Mouse (Mus musculus) layer of hippocampus, postnatal 14 days (tissue): ENCODE results near the gene Gm6583. TPM values are rescaled to one million over a fixed set of nuclear protein-coding genes. Genes with fewer than 3 reads are reported as not detected.

ENCODE experiments used
- DNase-seq, 2 experiments: peaks; one replicate each; pipeline ENCODE4 v3.0.0; 2021 to 2022; ENCODE audit warnings: low spot score in 2 of 2, mixed read lengths in 1 of 2
- total RNA-seq, 2 experiments: library from RNA; stranded (reverse); gene quantifications; 2 replicates each; pipeline ENCODE4 v1.2.3; 2021

Gene Gm6583
- total RNA-seq, 2 experiments from 2014 or later = not detected

DNA sequence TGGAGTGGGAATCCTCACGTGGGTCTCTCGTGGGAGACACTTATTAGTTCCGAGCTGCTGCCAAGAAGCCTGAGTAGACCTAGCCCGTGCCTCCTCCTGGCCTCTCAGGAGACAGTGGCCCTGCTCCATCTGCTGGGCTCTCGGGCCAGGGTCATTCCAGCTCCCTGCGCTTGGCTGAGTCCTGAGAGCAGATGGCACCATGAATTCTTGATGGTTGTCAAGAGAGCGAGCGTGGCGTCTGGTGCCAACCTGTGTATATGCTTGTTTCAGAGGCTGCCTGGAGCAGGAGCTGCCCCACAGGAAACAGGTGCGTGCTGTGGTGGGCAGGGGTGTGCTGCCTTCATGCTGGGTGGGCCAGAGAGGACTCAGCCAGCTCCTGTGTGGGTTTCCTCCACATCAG is 12.8 kb upstream of the Gm6583 start:
- DNase-seq = no peak

DNA sequence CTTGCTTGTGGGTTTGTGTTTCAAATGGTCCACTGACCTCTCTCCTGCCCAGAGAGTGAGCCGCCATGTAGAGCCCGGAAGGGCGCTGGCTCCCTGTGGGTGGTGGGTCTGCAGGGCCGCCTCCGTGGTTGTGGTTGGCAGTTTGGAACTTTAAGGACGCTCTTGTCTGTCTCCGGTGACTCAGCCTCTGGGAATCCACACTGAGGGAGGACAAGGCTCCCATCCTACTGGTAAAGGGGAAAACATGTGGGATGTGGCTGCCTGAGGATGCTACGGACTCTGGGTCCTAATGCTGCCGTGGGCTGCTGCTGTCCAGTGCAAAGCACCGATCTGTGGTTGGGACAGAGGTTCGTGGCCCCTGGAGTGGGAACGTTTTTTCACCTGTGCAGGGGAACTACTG is 12.1 kb upstream of the Gm6583 start:
- no peak for DNase-seq

DNA sequence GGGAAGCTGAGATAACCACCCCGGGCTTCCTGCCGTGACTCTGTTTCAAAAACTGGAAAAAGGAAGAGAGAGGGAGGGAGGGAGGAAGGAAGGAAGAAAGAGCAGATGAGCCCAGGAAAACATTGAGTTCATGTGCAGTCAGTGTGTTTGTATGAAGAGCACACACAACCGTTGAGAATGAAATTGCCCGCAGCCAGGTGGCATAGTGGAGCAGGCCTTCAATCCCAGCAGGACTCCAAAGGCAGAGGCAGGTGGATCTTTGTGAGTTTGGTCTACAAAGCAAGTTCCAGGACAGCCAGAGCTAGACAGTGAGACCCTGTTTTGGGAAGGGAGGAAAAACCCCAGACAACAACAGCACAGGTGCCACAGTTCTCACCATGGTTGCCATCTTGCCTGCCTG is 11.5 kb upstream of the Gm6583 start:
- no peak for DNase-seq

DNA sequence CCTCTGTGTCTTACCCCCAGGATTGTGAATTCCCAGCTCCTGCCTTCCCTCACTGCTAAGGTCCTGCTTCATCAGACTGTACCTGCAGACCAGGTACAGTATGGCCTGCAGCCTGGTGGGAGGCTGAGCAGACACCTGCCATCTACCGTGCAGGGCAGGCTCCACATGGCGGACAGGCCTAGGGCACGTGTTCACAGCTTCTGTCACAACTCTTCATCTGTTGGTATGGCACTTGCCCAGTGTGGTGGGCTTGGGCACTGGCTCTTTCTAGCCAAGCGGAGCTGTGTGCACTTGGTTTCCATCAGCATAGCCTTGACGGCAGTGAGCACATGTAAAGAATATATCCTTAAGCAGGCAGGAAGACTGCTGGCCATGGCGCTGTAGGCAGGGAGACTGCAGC is 11.0 kb upstream of the Gm6583 start:
- no peak for DNase-seq

DNA sequence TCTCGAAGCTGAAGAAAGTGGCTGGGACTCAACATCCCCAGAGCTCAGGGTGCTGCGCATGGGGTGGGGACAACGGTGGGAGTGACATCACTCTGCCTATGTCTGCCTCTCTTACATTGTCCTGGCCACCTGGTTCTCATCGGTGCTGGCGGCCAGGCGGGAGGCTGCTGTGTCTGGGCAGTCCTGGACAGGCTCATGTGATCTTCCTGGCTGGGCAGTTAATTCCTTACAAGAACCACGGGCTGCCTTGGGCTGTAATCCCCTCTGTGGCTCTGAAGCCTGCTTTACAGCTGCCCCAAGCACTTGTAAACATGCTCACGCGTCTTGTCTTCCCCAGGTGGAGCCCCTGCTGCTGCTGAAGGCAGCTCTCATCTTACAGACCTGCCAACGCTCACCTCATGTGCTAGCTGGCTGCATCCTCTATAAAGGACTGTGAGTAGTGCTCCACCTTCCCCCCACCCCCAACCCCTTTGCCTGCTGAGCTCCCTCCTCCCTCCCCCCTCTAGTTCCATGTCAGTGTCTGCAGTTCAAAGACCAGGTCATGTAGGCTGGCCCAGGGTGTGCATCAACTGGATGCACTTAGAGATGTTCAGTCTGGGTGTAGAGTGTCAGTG is 8.5 kb upstream of the Gm6583 start:
- DNase-seq = no peak

DNA sequence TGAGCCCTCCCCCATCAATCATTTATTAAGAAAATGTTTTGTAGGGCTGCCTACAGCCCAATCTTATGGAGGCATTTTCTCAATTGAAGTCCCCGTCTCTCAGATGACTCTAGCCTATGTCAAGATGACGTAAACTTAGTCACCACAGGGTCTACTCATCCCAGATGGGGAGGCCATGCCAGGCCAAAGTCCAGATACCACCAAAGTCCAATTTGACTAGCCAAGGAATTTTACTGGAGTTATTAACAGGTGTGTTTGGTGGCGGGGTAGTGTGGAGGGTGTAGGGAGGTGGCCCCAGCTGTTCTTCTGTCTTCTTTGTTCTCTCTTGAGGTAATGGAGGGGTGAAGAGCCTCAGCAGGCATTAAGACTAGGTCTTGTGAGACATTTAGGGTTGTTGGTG is 4.2 kb upstream of the Gm6583 start:
- DNase-seq = no peak

DNA sequence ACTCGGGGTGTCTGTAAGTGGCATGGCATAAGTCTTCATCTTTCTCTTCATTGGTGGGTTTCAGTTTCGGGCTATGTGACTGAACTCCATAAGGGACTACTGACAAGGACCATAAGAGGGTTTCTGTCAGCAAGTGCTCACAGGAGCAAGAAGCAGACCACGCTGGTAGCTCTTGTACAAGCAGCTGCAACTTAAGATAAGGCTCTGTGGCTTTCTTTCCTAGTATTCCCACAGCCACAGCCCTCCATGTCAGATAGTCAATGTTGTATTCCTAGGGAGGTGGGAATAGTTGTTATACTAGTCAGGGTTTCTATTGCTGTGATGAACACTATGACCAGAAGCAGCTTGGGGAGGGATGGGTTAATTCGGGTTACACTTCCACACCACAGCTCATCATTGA is 3.7 kb upstream of the Gm6583 start:
- no peak for DNase-seq

DNA sequence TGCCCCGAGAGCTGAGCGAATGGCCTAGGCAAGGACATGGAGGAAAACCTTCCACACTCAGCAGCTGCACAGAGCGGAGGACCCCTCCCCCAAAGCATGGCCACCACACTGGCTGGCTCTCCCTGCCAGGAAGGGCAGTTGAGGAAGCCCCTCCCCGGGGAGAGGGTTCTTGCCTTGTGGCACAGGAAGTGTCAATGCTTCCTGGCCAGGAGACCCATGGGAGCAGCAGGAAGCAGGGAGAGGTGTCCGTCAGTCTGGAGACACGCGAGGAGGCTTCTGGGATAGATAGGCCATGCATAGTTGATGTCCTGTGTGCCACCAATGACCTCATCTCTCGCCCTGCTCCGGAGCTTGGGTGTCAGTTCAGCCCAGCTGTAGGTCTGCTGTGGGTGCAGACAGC is 489 bp upstream of the Gm6583 start:
- DNase-seq = no peak

DNA sequence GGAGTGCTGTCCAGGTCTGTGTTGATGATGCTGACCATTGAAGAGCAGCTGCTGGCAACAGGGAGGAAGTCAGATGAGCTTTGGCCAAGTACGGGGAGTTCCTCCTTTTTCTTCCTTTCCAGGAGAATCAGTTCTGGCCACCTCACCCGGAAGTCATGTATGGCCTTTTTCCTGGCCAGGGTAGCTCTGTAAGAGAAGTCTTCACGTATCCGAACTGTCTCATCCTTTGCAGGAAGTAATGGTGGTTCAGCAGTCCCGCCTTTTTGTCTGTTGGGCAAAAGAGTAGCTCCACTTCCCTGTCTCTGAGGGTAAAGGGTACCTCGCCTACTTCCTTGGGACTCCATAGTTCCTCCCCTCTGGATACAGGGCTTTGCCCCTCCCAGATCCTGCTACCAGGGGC is 340 bp downstream of the Gm6583 start:
- DNase-seq = no peak

DNA sequence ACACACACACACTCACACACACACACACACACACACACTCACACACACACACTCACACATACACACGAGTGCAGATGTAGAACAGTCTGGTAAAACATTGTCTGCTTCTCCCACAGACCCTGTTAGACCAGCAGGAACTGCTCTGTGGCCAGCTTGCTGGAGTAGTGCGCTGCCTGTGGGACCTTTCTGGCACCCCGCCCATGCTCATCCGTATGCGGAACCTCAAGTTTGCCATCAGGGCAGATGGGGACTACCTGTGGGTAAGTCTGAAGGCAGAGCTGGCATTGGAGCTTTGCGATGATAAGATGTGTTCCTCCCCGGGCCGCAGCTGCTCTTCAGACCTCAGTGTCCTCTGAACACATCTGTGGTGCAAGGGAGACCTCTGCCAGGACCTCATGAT is 6.7 kb downstream of the Gm6583 start:
- DNase-seq = no peak

DNA sequence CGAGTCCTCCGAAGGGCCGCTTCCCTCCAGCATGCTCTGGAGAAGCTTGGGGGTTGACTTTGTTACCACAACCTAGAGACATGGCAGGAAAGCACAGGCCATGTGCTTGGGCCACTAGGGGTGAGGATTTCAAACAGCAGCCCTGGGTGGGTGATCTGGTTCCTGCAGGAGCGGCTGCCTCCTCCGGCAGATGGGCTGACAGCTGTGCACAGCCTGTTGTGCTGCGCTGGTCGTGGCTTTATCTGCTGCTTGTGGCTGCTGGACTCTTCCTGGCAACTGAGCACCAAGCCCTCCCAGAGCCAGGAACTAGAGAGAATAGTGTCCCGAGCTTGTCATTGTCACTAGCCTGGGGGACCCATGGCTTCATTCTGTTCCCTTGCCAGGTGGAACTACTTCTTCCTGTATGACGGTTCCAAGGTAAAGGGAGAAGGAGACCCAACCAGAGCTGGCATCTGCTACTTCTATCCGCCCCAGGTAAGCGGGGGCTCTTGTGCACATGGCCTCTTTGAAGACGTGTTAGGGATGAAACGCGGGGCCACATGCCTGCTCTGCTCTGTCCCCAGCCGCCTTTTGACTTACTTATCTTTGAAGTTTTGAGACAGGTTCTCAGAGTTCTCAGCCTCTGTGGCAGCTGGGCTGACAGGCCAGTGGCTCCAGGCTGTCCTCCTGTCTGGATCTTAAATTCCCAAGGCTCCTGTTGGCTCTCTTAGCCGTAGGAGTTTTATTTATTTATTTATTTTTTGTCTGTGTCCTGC is 9.4 kb downstream of the Gm6583 start:
- no peak for DNase-seq

DNA sequence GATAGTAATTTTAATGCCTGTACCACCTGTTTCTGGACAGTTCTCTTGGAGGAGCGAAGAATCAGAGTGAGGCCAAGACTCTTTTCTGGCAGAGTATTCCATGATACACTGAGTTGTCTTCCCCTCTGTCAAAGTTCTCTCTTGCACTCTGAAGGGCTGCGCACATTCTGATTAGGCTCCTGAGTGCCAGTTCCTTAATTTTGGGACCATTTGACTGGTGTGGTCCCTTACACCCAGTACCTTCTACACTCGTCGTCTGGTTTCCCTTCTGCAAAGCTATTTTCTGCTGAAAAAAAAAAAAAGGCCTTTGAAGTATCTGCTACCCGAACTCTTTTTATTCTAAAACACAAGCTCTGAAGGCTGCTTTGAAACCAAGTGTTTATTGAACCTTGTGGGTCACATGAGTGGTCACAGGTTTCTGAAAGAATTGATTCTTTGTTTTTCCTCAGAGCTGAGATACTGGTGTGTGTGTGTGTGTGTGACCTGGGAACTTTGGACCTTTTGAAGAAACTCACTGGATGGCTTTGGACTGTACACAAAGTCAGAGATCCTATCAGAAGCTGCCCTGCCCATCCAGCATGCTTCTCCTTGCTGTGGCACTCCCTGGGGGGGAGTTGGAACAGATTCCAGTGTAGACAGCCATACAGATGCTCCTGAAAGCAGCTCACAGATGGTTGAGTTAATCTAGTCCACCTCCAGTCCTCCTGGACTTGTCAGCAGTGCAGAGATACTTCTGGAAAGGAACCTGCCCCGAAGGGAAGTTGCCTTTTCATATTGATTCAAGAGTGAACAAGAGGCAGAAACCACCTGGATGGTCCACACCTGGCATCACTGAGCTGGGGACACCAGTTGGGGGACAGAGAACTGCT is 11.5 kb downstream of the Gm6583 start:
- peak in 1 of 2 experiments; percentile 71 for DNase-seq

DNA sequence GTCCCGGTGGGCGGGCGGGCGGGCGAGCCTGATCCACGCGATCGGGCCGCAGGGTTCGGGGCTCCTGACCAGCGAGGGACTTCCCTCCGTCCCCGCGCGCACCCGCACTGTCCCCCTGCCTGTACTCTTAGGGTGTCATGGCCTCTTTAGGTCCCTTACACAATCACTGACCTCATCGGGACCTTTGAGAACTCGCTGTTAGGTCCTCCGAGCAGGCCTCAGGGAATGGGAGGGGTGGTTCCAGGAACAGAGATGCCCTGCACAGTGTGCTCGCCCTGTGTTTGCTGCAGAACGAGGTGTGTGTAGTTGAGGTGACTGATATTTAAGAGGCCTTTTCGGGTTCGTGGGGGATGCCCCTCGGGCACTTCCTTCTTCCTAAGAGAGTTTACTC is 12.6 kb downstream of the Gm6583 start:
- DNase-seq = no peak

DNA sequence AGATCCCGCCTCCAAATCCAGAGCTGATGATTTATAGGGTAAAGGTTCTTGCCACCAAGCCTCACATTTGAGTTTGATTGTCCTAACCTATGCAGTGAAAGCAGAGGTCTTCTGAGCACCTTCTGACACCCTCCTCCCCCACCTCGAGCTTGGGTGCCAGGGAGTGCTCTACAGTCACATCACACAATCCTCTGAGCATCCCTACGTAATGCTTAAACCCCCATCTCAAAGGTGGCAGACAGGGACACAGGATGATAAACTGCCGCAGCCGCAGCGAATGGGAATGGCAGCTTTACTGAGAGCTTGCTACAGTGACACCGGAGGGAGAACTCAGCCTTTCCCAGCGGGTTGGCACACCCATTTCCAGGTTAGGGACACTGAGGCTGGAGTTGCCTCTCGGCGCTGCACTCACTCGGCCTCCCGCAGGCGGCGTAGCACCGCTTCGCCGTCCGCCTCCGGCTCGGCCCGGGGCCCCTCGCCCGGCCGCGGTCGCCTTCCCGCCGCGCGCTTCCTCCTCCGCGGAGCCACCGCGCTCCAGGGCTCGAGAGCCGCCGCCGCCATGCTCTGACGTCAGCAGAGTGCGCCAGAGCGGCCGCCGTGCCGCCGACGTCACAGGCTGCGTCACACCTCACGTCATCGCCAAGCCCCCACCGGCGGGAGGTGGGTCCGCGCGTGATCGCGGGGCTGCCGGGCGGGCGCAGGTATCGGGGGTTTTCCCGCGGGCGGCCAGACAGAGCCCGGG is 13.2 kb downstream of the Gm6583 start, which contains the start of the genes Srrd and Hps4:
Gene Srrd, minus strand, starts transcription at position 578 of the 742 bp plus-strand sequence.
Gene Hps4, plus strand, starts transcription at position 621 of the 742 bp plus-strand sequence.
- peak; percentile 89 to 92 for DNase-seq

DNA sequence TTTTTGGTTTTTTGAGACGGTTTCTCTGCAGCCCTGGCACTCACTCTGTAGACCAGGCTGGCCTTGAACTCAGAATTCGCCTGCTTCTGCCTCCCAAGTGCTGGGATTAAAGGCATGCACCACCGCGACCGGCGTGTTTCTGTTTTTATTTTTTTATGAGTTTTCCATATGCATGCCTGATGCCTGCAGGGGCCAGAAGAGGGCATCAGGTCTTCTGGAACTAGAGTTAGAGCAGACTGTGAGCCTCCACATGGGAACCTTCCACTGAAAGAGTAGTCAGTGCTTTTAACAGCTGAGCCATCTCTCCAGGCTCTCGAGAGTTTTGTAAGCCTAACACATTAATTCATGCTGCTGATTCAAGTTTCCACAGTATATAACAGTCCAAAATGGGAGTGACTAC is 16.6 kb downstream of the Gm6583 start:
- no peak for DNase-seq

DNA sequence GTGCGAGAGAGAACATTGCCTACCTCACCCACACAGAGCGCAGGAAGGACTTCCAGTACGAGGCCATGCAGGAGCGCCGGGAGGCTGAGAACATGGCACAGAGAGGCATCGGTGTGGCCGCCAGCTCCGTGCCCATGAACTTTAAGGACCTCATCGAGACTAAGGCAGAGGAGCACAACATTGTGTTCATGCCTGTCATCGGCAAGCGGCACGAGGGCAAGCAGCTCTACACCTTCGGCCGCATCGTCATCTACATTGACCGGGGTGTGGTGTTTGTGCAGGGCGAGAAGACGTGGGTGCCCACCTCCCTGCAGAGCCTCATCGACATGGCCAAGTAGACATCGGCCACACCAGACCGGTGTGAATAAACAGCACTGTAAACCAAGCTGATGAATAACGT is 18.8 kb downstream of the Gm6583 start:
- no peak for DNase-seq

DNA sequence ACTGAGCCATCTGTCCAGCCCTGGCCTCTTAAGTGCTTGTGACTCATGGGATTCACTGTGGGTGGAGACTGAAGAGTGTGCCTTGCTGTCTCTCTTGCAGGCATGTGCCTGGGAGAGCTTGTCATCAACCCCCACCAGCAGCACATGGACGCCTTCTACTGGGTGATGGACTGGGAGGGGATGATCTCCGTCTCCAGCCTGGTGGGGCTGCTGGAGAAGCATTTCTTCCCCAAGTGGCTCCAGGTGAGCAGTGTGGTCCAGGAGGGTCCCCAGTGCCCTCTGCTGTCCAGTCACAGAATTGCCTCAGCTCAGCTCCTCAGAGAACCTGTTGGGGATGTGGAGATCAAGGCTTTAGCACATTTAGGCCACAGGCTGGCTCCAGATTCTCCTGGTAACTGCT is 20.4 kb downstream of the Gm6583 start:
- no peak for DNase-seq

DNA sequence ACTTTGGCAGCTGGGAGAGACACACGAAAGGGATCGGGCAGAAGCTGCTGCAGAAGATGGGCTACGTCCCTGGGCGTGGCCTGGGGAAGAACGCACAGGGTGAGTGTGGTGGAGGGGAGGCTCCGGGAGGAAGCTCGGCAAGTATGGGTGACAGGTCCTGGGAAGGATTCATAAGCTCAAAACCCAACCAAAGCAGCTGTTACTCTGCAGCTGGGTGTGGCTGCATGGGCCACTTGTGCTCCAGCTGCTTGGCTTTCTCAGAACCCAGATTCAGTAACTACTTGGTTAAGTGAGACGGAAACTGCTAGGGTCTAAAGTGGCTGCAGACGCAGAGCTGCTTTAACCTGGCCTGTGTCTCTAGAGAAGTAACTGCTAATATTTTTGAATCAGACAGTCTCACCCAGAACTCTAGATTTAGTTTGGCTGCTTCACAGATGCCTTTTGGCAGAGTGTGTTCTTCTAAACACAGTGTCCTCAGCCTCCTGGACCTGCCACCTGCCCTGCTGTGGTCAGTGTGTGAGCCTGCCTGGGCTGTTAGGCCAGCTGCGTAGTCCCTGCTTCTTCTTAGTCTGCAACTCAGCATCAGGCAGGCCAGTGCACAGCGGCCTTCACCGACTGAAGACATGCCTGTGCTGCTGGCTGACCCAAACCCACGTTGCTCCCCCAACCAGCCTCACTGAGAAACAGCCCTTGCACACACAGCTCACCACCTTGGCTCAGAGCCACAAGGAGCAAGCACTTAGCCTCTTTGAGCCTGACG is 25.8 kb downstream of the Gm6583 start:
- no peak for DNase-seq

DNA sequence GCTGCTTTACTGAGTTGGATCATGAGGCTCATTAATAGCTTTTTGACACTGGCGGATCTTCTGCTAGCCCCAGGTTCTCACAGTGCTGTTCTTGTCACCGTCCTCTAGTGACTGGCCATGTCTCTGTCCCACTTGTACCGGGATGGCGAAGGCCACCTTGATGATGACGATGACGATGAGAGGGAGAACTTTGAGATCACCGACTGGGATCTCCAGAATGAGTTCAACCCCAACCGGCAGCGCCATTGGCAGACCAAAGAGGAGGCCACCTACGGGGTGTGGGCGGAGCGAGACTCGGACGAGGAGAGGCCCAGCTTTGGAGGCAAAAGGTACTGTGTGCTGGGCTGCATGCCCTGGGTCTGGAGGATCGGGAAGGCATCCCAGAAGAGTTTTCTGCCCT is 28.0 kb downstream of the Gm6583 start:
- no peak for DNase-seq

DNA sequence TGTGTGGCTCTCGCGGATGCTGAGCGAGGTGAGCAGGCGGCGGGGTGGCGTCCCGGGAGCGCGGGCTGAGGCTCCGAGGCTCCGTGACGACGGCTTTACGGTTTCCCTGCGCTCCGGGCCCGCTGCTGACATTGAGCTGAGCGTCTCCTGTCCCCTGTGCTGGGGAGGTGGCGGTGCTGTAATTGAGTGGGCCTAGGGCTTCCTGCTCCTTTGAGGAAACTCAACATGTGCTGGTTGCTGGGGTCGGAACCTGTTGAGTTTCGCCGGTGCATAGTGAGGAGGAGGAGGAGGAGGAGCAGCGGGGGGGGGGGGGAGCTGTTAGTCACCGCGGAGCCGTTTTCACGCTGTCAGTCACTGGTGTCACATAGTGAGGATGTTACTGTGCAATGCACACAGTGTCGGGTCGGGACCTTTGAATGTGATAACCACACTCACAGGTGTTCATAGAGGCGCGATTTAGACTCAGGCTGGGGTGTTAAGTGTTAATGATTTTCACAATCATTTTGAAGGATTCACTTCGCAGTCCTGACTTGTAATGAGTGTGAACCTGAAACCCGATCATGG is 29.3 kb downstream of the Gm6583 start:
- no peak for DNase-seq
